Mouse (Mus musculus): Measurements from ENCODE around the gene E330017A01Rik.

DNA sequence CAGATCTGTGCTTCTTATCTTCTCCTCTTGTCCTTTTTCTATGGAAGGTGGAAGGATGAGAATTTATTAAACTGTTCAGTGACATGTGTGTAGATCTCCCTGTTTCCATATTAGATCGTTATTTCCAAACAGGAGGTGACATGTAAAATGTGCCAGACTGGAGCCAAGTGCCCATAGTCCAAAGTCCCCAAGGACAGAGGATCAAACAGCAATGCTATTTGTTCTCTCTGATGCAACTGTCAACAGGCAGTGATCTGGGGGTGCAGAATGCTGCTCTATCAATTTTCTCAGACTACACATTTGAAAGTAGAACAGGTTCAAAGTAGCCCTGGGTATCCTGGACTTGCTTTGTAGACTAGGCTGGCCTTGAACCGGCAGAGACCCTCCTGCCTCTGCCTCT is 25.3 kb upstream of the E330017A01Rik start:
- no peak for TF ChIP-seq CTCF (IDR thresholded peaks at IDR 0.05; ENCODE audit: low read depth)
- peak; percentile 85 for TF ChIP-seq EP300 (IDR thresholded peaks at IDR 0.05; ENCODE audit: low read depth)

Data from liver, postnatal 0 days (tissue).